Mouse (Mus musculus) heart, embryonic 11.5 days (tissue): ENCODE results near the gene Bcl9. TPM values are rescaled to one million over a fixed set of nuclear protein-coding genes. Genes with fewer than 3 reads are reported as not detected.
A peak's percentile ranks its signal among the peaks of the same experiment; 100 is the strongest.

Experiments used
- ATAC-seq: fragments of 200-750 bp; cut with Nextera tagmentation; replicated peaks from 2 replicates; pipeline ENCODE4 v1.8.0; 2017; ENCODE audit warnings: moderate library complexity; ENCODE audit not compliant: insufficient number of reproducible peaks, low FRiP score, low TSS enrichment
- H3K27ac ChIP-seq: fragments of 300-500 bp; sonication (generic); 2 replicates; pipeline ENCODE4 v1.5.1; 2014; ENCODE audit warnings: mild to moderate bottlenecking, low read depth, low read length
- H3K27me3 ChIP-seq: fragments of 300-500 bp; sonication (generic); 2 replicates; pipeline ENCODE4 v1.6.1; 2014; ENCODE audit warnings: mild to moderate bottlenecking, low read length, mixed read lengths; ENCODE audit not compliant: control insufficient read depth, insufficient read depth
- H3K36me3 ChIP-seq: fragments of 300-500 bp; sonication (generic); 2 replicates; pipeline ENCODE4 v1.6.1; 2014; ENCODE audit warnings: mild to moderate bottlenecking, low read length, moderate library complexity, mixed read lengths; ENCODE audit not compliant: control insufficient read depth, insufficient read depth
- H3K4me1 ChIP-seq: fragments of 300-500 bp; sonication (generic); 2 replicates; pipeline ENCODE4 v1.6.1; 2014; ENCODE audit warnings: low read length; ENCODE audit not compliant: control insufficient read depth, insufficient read depth
- H3K4me2 ChIP-seq: fragments of 300-500 bp; sonication (generic); 2 replicates; pipeline ENCODE4 v1.6.1; 2014; ENCODE audit warnings: mild to moderate bottlenecking, moderate library complexity
- H3K4me3 ChIP-seq: fragments of 300-500 bp; sonication (generic); 2 replicates; pipeline ENCODE4 v1.5.1; 2014; ENCODE audit warnings: low read depth, low read length
- H3K9ac ChIP-seq: fragments of 300-500 bp; sonication (generic); 2 replicates; pipeline ENCODE4 v1.6.1; 2014; ENCODE audit warnings: mild to moderate bottlenecking, low read depth, low read length, moderate library complexity
- H3K9me3 ChIP-seq: fragments of 300-500 bp; sonication (generic); replicated peaks from 2 replicates; pipeline ENCODE4 v1.6.1; 2016; ENCODE audit warnings: low read length; ENCODE audit not compliant: control insufficient read depth
- WGBS: fragments of 180-500 bp; shearing (Covaris S2); extraction: QIAGEN DNeasy Blood & Tissue Kit; methylation state at CpG from one replicate; pipeline ENCODE4 v1.1.7; 2014; ENCODE audit not compliant: insufficient replicate concordance; 5-methylcytosine and 5-hydroxymethylcytosine counted together
- polyA plus RNA-seq: library from polyadenylated mRNA; unstranded; fragments of >200 nt; fragmentation: Nextera tagmentation; extraction: Ambion mirVana; gene quantifications from 2 replicates; pipeline ENCODE4 v1.2.1, GENCODE M21; 2014

The Bcl9 gene
- polyA plus RNA-seq, 1 experiment from 2014 or later = 40.8 TPM

DNA sequence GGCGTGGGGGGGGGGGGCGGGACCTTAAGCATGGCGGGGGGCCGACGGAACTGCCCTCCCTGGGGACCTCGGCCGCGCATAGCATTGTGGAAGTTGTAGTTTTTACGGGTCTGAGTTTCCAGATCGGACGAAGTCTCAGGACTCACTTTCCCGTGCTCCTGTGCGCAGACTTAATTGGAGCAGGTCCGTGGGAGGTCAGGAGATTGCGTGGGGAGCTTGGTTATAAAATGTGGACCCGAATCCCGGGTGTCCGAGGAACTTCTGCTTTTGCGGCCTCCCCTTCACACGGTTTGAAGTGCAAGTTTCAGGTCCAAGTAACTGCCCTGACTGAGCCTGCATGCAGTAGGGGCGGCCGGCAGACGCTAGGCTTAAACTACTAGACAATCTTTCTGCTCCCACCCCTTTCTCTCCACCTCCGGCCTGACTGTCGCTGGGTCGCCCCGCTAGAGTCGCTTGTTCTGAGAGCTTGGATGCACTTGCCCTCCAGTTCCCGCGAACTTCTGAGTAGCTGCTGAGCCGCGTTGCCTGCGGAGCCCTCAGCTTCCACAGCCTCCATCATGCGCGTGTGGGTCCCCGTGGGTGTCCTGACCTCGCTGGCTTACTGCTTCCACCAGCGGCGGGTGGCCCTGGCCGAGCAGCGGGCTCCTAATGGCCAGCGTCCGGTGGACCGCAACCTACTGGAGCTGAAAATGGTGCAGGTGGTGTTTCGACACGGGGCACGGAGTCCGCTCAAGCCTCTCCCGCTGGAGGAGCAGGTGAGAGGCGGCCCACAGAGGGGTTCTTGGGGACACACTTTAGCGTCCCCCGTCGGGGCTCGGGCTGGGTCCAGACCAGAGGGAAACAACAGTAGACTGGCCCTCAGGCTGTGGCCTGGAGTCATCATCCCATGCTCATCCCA lies 138.9 kb downstream of the Bcl9 start, which contains the start of gene Acp6:
Gene Acp6, plus strand, starts transcription at position 167 of the 898 bp plus-strand sequence.
- no peaks in the 10 kb centered on the region for H3K9me3 ChIP-seq
- H3K4me1 ChIP-seq = peaks cover 8% of the 10 kb centered on the region; the same call in 1 of the 2 replicates
- H3K27me3 ChIP-seq = no peaks in the 10 kb centered on the region
- peak within 1 kb of the TSS; percentile 83 for H3K27ac ChIP-seq
- peak within 1 kb of the TSS; percentile 93 for H3K4me2 ChIP-seq
- WGBS = 1% methylated on average over 53 of the region's 54 CpGs
- peak; percentile 92 for ATAC-seq
- peak within 1 kb of the TSS; percentile 86 for H3K4me3 ChIP-seq
- no peaks in the 10 kb centered on the region for H3K36me3 ChIP-seq
- H3K9ac ChIP-seq = peak within 1 kb of the TSS; percentile 85

DNA sequence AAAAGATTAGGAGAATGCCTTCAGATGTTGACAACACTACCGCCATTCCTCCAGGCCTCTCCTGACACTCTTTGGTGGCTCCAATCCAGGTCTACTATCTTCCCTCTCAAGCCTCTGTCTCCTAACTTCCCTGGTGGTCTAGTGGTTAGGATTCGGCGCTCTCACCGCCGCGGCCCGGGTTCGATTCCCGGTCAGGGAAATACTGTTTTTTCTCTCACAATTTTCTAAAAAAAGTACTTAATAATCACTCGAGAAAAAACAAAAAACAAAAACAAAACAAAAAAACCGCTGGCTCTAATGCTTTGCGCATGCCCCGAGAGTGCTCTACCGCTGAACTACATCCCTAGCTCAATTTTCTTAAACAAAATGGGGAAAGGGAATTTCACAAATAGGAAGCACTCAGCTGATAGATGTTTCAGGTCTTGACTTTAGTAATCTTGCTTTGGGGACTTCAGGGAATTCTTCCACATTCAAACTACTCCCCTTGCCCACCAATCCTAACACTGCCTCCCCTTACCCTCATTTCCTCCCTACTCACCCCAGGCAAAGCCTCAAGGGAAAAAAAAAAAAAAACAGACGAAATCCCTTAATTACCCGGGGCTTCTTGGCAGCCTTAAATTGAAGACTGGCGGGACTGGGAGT lies 139.6 kb downstream of the Bcl9 start:
- Histone ChIP-seq H3K4me3 (peak overlapping the region; percentile 86), H3K27ac (peak overlapping the region; percentile 83; the same call in 1 of the 2 replicates)

DNA sequence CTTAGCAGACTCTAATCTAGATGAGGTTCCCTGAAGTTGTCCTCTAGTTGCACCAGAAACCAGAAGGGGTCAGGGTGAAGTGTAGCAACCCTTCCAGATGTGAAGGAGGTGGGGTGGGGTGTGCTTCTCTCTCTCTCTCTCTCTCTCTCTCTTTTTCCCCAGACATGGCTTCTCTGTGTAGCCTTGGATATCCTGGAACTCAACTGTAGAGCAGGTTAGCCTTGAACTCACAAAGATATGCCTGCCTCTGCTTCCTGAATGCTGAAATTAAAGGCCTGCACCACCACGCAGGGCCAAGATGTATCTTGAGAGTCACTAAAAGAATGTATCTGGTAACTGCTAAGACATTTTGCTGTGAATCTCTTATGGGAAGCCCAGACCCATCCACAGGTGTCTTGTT lies 140.4 kb downstream of the Bcl9 start:
- Histone ChIP-seq H3K9me3 (no peaks in the 10 kb centered on the region), H3K4me1 (peaks cover 8% of the 10 kb centered on the region; the same call in 1 of the 2 replicates), H3K9ac (no peak overlapping the region), H3K4me2 (peak overlapping the region; percentile 93; the same call in 1 of the 2 replicates), H3K27me3 (no peaks in the 10 kb centered on the region), H3K27ac (no peak overlapping the region), H3K36me3 (no peaks in the 10 kb centered on the region), H3K4me3 (no peak overlapping the region; the same call in 1 of the 2 replicates)
- WGBS = 79% methylated on average over 1 of the region's 1 CpGs
- ATAC-seq = no peak

More for the DNA sequence above, 139.6 kb downstream of the Bcl9 start:
- Histone ChIP-seq H3K9ac (peak overlapping the region; percentile 85), H3K9me3 (no peaks in the 10 kb centered on the region), H3K4me1 (peaks cover 8% of the 10 kb centered on the region; the same call in 1 of the 2 replicates), H3K27me3 (no peaks in the 10 kb centered on the region), H3K36me3 (no peaks in the 10 kb centered on the region), H3K4me2 (peak overlapping the region; percentile 93)
- under 1% methylated on average over 17 of the region's 17 CpGs for WGBS
- ATAC-seq = peak; percentile 72

DNA sequence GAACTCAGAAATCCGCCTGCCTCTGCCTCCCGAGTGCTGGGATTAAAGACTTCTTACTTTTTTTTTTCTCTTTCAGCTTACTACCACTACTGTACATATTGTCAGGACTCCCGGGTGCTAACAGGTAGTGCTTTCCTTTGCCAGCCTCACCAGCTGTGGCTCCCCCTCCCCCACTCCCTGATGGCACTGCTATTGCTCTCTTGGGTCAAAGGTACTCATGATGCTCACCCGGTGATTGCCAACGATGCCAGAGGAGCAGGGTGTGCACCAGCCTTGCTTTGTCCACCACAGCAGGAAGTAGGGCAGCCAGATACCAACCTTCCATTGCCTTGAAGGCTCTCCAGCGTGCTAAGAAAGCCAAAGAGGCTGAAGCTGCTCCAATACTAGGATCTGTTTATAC lies 141.3 kb downstream of the Bcl9 start:
- Histone ChIP-seq H3K9ac (no peak overlapping the region), H3K4me1 (peaks cover 8% of the 10 kb centered on the region; the same call in 1 of the 2 replicates), H3K36me3 (no peaks in the 10 kb centered on the region), H3K27ac (no peak overlapping the region), H3K27me3 (no peaks in the 10 kb centered on the region), H3K4me3 (no peak overlapping the region), H3K4me2 (no peak overlapping the region), H3K9me3 (no peaks in the 10 kb centered on the region)
- no peak for ATAC-seq
- 90% methylated on average over 6 of the region's 6 CpGs for WGBS

Other genes starting within 250 kb of the Bcl9 start
- gene Acp6, start 139.1 kb downstream of the Bcl9 start, polyA plus RNA-seq = 54.0 and 59.2 TPM in 2 replicates
- gene Olfr1402, start 124.1 kb upstream of the Bcl9 start, polyA plus RNA-seq = not detected in 2 replicates